Mouse (Mus musculus) lung, embryonic 16.5 days (tissue): Measurements from ENCODE around the gene 4921530L21Rik. TPM values are rescaled to one million over a fixed set of nuclear protein-coding genes. Genes with fewer than 3 reads are reported as not detected.

ENCODE experiments used
- ATAC-seq: fragments of 200-750 bp; cut with Nextera tagmentation; 2 replicates; pipeline ENCODE4 v1.8.0; 2017; ENCODE audit warnings: low read depth, mild to moderate bottlenecking, moderate library complexity
- H3K27ac ChIP-seq: fragments of 300-500 bp; sonication (generic); 2 replicates; pipeline ENCODE4 v1.5.1; 2014; ENCODE audit warnings: mild to moderate bottlenecking, control low read depth, low read length
- H3K27me3 ChIP-seq: fragments of 300-500 bp; sonication (generic); 2 replicates; pipeline ENCODE4 v1.6.1; 2014; ENCODE audit warnings: low read depth, low read length, mixed read lengths; ENCODE audit not compliant: control insufficient read depth, insufficient read depth
- H3K36me3 ChIP-seq: fragments of 300-500 bp; sonication (generic); 2 replicates; pipeline ENCODE4 v1.6.1; 2014; ENCODE audit warnings: low read length; ENCODE audit not compliant: control insufficient read depth, insufficient read depth
- H3K4me1 ChIP-seq: fragments of 300-500 bp; sonication (generic); replicated peaks from 2 replicates; pipeline ENCODE4 v1.6.1; 2014; ENCODE audit warnings: low read length, mixed read lengths; ENCODE audit not compliant: control insufficient read depth, insufficient read depth
- H3K4me2 ChIP-seq: fragments of 300-500 bp; sonication (generic); 2 replicates; pipeline ENCODE4 v1.6.1; 2014; ENCODE audit warnings: low read depth, low read length, control low read depth
- H3K4me3 ChIP-seq: fragments of 300-500 bp; sonication (generic); 2 replicates; pipeline ENCODE4 v1.5.1; 2014; ENCODE audit warnings: mild to moderate bottlenecking, low read length, control low read depth
- H3K9ac ChIP-seq: fragments of 300-500 bp; sonication (generic); 2 replicates; pipeline ENCODE4 v1.6.1; 2014; ENCODE audit warnings: low read length, control low read depth
- H3K9me3 ChIP-seq: fragments of 300-500 bp; sonication (generic); 2 replicates; pipeline ENCODE4 v1.6.1; 2016; ENCODE audit warnings: low read length; ENCODE audit not compliant: control insufficient read depth
- WGBS: fragments of 180-500 bp; shearing (Covaris S2); extraction: QIAGEN DNeasy Blood & Tissue Kit; methylation state at CpG from one replicate; pipeline ENCODE4 v1.1.7; 2014; 5-methylcytosine and 5-hydroxymethylcytosine counted together
- polyA plus RNA-seq: library from polyadenylated mRNA; unstranded; fragments of >200 nt; fragmentation: Nextera tagmentation; extraction: Ambion mirVana; gene quantifications from 2 replicates; pipeline ENCODE4 v1.2.1, GENCODE M21; 2015

4921530L21Rik gene
- polyA plus RNA-seq: not detected in 2 replicates

DNA sequence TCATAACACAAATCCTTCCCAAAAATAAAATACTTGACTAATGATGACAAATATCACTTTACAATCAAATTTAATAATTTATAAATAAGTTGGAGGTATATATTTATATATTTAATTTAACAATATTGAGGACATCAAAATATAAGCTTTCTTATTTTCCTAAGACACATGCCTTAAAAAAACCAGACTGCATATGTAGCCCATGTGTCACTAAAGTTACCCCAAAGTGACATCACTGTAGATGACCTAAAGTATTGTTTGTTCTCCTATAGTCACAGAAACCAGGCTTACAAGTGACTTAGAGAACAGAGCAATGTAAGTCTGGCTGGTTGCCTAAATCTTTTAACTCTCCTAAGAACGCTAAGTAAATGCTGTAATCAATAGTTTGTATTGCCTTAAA is at the start of gene 4921530L21Rik:
Gene 4921530L21Rik (plus strand): TSS at position 301 of the 400 bp plus-strand sequence.
- no peaks in the 10 kb centered on the region for H3K36me3 ChIP-seq
- H3K27ac ChIP-seq: no peak within 1 kb of the TSS
- ATAC-seq: no peak
- H3K9ac ChIP-seq: no peak within 1 kb of the TSS
- no peaks in the 10 kb centered on the region for H3K4me1 ChIP-seq
- H3K4me2 ChIP-seq: no peak within 1 kb of the TSS
- WGBS: 88% methylated on average over 1 of the region's 1 CpGs
- no peak within 1 kb of the TSS for H3K4me3 ChIP-seq
- H3K27me3 ChIP-seq: no peaks in the 10 kb centered on the region
- H3K9me3 ChIP-seq: no peaks in the 10 kb centered on the region

DNA sequence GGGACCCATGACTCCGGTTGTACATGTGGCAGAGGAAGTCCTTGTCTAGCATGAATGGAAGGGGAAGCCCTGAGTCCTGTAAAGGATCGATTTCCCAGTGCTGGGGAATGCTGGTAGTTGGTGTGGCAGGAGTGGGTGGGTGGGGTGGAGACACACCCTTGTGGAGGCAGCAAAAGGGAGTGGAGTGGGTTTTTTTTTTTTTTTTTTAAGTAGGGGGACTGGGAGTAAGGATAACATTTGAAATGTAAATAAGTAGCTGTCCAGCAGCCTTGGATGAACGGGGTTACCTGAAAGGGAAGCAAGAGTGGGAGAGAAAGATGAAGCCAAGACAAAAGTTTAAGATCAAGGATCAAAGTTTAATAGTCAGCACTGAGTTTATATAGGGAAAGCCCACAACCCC is 47.2 kb upstream of the 4921530L21Rik start:
- WGBS: 53% methylated on average over 3 of the region's 3 CpGs
- Histone ChIP-seq H3K27me3 (no peaks in the 10 kb centered on the region), H3K9me3 (no peaks in the 10 kb centered on the region), H3K4me1 (no peaks in the 10 kb centered on the region), H3K9ac (no peak overlapping the region), H3K4me2 (no peak overlapping the region), H3K4me3 (no peak overlapping the region), H3K36me3 (no peaks in the 10 kb centered on the region), H3K27ac (no peak overlapping the region)
- no peak for ATAC-seq

- Histone ChIP-seq H3K27ac (no peak overlapping the region), H3K36me3 (no peaks in the 10 kb centered on the region), H3K27me3 (no peaks in the 10 kb centered on the region), H3K4me2 (no peak overlapping the region), H3K9ac (no peak overlapping the region), H3K4me1 (no peaks in the 10 kb centered on the region), H3K9me3 (no peaks in the 10 kb centered on the region), H3K4me3 (no peak overlapping the region)
- no peak for ATAC-seq
- 71% methylated on average over 3 of the region's 3 CpGs for WGBS
Measured at GRCm38 (mm10) chr14:95862981-95863380, 18.1 kb upstream of the 4921530L21Rik start.

DNA sequence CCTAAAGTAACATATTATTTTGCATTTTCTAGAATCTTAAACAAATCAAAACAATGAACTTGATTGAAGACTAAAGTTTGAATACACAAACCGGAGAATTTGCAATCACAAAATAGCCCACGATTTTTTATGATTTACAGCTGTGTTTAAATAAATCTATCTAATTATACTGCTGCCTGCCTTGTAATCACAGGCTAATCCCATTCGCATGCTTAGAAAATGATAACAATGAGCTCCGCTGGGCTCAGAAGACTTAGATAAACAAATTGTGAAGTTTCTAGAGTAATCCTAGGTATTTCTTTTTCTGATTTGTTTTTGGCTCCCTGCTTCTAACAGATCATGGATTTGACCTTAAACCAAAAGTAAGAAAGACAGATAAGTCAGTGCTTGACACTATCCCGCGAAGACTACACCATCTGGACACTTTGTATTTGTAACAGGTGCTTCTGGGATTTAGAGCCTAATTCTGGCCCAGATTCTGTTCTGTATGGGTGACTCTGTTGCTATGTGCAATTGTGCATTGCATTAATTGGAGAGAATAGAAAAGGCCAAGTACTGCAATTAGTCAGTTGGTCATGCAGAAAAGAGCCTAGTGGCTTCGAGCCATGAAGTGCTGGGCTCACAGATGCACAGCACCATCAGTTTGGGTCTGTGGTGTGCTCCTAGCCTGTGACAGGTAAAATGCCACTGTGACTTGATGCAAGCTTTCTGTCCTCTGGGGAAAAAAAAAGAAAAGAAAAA is 15.2 kb upstream of the 4921530L21Rik start:
- H3K27me3 ChIP-seq: no peaks in the 10 kb centered on the region
- no peak for ATAC-seq

GRCm38 (mm10) chr14:95872020-95872419 is 9.0 kb upstream of the 4921530L21Rik start:
- H3K27ac ChIP-seq: no peak overlapping the region
- no peaks in the 10 kb centered on the region for H3K36me3 ChIP-seq
- H3K9me3 ChIP-seq: no peaks in the 10 kb centered on the region
- H3K4me3 ChIP-seq: no peak overlapping the region
- H3K4me1 ChIP-seq: no peaks in the 10 kb centered on the region
- H3K9ac ChIP-seq: no peak overlapping the region
- no peak for ATAC-seq
- 45% methylated on average over 5 of the region's 5 CpGs for WGBS
- H3K4me2 ChIP-seq: no peak overlapping the region
- H3K27me3 ChIP-seq: no peaks in the 10 kb centered on the region

More for the DNA sequence above, 15.2 kb upstream of the 4921530L21Rik start:
- Histone ChIP-seq H3K9me3 (no peaks in the 10 kb centered on the region), H3K4me3 (no peak overlapping the region), H3K27ac (no peak overlapping the region), H3K9ac (no peak overlapping the region), H3K4me1 (no peaks in the 10 kb centered on the region), H3K4me2 (no peak overlapping the region), H3K36me3 (no peaks in the 10 kb centered on the region)
- 60% methylated on average over 7 of the region's 7 CpGs for WGBS

DNA sequence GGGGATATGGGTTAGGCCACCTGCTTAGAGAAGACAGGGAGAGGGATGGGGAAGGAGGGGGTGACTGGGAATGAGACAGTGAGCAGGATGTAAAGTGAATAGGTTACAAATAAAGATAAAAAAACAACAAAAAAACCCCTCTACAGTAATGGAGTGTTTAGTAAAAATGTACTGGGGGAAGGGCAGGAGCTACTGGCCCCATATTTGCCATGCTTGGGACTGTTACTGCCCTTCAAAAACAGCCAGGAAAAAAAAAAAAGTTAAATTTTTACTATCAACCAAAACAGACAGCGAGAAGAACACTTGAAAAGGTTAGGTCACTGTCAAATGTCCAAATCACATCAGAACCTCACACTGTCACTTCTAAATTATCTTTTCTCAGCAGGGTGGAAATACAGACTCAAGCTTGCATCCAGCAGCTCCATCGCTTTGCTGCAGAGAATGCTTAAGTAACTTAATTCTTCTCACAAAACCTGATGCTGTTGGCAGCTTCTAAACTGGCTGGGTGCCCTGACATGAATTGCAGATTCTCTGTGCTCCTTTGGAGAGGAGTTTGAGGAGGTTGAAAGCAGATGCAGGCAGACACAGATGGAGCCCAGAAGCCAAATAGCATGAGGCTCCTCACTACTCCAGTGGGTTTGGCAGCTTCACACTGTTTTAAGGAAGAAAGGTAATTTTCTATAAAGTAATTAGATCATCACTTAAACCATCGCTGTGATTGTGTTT is 4.1 kb upstream of the 4921530L21Rik start:
- H3K4me3 ChIP-seq: no peak overlapping the region

DNA sequence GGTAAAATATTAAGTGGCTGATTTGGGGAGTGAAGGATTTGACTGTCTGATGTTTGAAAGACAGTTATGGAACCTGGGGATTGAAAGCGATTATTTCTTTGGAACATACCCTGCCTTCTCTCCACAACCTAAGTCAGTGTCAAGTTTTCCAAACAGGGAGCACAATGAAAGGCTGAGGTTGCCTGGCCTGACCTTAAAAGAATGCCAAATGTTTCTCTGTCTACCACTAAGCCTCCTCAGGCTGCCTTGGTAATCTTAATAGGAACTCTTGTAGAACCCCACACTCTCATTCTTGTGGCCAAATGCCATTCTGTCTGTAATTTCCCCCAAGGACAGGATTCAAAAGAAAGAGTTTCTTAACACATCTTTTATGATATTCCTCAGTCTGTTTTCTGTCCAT is 3.5 kb upstream of the 4921530L21Rik start:
- H3K4me3 ChIP-seq: no peak overlapping the region
- no peak overlapping the region for H3K27ac ChIP-seq
- 96% methylated on average over 1 of the region's 1 CpGs for WGBS
- H3K9ac ChIP-seq: no peak overlapping the region
- H3K4me1 ChIP-seq: no peaks in the 10 kb centered on the region
- no peaks in the 10 kb centered on the region for H3K27me3 ChIP-seq
- H3K4me2 ChIP-seq: no peak overlapping the region
- no peaks in the 10 kb centered on the region for H3K9me3 ChIP-seq
- no peak for ATAC-seq
- no peaks in the 10 kb centered on the region for H3K36me3 ChIP-seq

More for the DNA sequence above, 4.1 kb upstream of the 4921530L21Rik start:
- no peaks in the 10 kb centered on the region for H3K9me3 ChIP-seq
- H3K27ac ChIP-seq: no peak overlapping the region
- 54% methylated on average over 3 of the region's 3 CpGs for WGBS
- ATAC-seq: no peak
- H3K4me2 ChIP-seq: no peak overlapping the region
- no peaks in the 10 kb centered on the region for H3K27me3 ChIP-seq
- H3K4me1 ChIP-seq: no peaks in the 10 kb centered on the region
- no peaks in the 10 kb centered on the region for H3K36me3 ChIP-seq
- no peak overlapping the region for H3K9ac ChIP-seq

GRCm38 (mm10) chr14:95899458-95899857 is 18.4 kb downstream of the 4921530L21Rik start:
- no peak for ATAC-seq
- Histone ChIP-seq H3K4me3 (no peak overlapping the region), H3K27me3 (no peaks in the 10 kb centered on the region), H3K27ac (no peak overlapping the region), H3K9ac (no peak overlapping the region), H3K4me2 (no peak overlapping the region), H3K9me3 (no peaks in the 10 kb centered on the region), H3K36me3 (no peaks in the 10 kb centered on the region), H3K4me1 (no peaks in the 10 kb centered on the region)
- WGBS: 66% methylated on average over 6 of the region's 6 CpGs

- no peak overlapping the region for H3K9ac ChIP-seq
- H3K4me2 ChIP-seq: no peak overlapping the region
- H3K27me3 ChIP-seq: no peaks in the 10 kb centered on the region
- H3K4me1 ChIP-seq: no peaks in the 10 kb centered on the region
- no peaks in the 10 kb centered on the region for H3K36me3 ChIP-seq
- ATAC-seq: no peak
- H3K27ac ChIP-seq: no peak overlapping the region
- no peak overlapping the region for H3K4me3 ChIP-seq
- no peaks in the 10 kb centered on the region for H3K9me3 ChIP-seq
- WGBS: 88% methylated on average over 1 of the region's 1 CpGs
Measured at GRCm38 (mm10) chr14:95904591-95905095, 23.6 kb downstream of the 4921530L21Rik start.
